Mouse (Mus musculus): ENCODE measurements around the gene Plekhm2.

The Plekhm2 gene

DNA sequence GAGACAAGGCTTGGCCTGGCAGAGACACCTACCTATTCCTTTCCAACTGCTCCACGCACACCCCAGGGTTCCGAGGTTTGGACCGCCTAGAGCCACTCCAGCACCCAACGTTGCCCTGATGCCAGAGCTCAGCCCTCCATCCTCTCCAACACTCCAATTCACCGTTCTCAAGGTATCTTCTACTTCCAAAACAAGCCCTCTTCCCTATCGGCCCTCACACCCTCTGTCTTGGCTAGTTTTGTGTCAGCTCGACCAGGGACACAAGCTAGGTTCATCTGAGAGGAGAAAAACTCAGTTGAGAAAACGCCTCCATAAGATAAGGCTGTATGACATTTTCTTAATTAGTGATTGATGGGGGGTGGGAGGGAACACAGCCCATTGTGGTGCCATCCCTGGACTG is at the start of gene Plekhm2:
TSS of gene Plekhm2 (minus strand) at position 101 of the 400 bp plus-strand sequence.
- DNase-seq (ENCODE audit: low spot score): no peak

DNA sequence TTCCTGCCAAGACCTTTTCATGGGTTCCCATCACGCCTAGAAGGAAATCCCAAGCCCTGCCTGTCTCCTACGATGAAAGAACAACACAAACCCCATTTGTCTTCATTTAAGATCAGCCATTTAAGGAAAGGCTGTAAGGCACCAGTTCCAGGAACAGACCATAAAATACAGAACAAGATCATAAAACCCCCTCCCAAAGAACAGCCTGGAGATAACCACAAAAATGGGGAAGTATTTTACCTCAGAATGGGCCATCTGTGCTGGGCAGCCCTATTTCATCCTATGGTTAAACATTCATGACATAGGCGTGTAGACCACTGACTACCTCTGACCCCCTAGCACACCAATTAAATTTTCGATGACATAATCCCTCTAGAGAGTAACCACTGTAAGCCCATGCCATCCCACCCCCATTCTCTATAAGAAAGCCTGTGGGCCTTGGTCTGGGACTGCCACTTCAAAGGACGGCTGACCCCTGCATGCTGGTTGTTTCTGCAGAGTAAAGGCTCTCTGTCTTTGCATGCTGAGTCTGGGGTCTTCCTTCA is 49.0 kb upstream of the Plekhm2 start:
- no peak for DNase-seq (ENCODE audit: low spot score)

DNA sequence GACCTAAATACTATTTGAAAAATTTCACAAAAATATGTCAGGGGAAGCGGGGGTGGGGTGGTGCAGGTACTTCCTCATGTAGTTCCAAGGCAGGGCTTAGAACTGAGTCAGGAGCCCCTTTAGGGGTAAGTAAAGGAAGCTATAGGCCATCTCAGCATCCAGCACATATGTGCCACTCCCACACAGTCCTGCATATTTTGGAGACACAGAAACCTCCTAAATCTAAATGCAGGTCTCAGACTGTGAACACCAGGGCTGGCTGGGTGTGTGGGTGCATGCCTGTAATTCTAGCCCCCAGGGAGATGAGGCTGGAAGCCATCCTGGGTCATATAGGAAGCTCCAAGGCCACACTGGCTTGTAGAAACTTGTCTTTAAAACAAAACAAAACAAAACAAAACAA is 46.6 kb upstream of the Plekhm2 start:
- no peak for DNase-seq (ENCODE audit: low spot score)

DNA sequence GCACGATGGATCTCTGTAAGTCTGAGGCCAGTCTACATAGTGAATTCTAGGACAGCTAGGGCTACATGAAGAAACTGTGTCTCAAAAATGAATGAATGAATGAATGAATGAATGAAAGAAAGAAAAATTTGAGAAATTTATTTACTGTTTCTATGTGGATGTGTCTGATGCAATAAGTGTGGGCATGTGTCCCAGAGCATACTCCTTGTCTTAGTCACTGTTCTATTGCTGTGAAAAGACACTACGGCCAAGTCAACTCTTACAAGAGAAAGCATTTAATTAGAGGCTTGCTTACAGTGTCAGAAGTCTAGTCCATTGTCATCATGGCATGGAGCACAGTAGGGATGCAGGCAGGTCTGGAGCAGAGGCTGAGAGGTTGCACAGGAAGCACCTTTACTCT is 44.3 kb upstream of the Plekhm2 start:
- no peak for DNase-seq (ENCODE audit: low spot score)

DNA sequence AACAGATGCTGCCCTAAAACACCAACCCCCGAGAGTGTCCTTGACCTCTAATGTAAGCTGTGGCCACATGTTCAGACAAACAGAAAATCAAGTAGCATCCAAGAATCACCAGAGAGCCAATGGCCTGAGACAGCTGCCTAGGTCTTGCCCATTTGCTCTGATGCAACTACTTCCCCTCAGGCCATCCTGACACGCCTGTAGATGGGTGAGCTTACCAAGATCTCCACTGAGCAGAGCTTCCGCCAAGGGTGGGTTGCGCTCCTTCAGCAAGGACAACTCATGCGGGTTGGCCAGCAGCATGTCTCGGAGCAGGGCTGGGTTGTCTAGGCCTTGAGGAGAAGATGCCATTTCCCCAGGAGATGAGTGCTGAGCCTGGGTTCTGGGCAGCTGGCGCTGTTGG is 43.3 kb upstream of the Plekhm2 start:
- no peak for DNase-seq (ENCODE audit: low spot score)

DNA sequence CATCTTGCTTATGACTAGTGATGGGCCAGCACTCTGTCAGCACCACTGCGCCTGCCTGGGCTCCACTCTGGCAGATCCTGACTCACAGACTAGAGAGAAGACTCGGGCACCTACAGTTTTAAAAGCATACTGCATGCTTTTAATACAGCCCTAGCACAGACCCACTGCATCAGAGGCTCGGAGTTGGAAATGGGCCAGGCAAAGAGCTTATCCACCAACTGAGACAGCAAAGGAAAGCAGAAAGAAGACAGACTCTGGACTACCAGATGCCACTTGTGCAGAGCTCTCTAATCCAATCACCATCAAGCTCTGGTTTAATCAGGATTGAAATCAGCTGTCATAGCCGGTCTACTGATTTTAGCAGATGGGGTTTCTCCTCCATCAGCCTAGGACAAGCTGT is 40.6 kb upstream of the Plekhm2 start:
- no peak for DNase-seq (ENCODE audit: low spot score)

DNA sequence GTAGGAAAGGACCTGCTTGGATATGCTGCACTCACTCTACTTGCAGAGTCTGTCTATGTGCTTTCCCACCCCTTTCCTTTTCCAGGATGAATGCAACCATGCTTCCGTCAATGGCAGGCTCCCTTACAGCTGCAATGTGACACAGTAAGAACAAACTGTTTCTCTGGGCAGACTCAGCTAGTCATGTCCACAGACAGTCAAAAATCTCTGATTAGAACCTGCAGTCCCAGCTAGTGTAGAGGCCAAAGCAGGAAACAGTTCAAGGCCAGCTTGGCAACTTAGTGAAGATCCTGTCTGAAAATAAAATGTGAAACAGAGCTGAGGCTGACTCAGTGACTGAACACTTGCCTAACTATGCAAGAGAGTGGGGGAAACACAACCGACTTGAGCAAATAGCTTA is 39.9 kb upstream of the Plekhm2 start:
- DNase-seq (ENCODE audit: low spot score): no peak

DNA sequence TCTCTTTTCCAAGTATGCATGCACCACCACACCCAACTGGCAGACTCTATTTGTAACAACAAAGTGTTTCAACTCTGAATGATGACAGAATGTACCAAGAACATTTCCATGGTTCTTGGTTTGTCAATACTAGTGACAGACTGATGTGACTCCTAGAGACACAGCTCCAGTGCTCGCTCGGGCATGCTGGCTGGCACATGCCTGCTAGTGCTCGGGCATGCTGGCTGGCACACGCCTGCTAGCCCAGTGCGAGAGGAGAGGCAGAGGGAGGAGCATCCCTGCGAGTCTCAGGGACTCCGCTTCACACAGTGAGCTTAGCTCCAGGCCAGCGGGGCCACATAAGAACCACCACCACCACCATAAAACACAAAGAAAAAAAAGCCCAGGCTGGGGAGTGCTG is 30.0 kb upstream of the Plekhm2 start:
- no peak for DNase-seq (ENCODE audit: low spot score)

DNA sequence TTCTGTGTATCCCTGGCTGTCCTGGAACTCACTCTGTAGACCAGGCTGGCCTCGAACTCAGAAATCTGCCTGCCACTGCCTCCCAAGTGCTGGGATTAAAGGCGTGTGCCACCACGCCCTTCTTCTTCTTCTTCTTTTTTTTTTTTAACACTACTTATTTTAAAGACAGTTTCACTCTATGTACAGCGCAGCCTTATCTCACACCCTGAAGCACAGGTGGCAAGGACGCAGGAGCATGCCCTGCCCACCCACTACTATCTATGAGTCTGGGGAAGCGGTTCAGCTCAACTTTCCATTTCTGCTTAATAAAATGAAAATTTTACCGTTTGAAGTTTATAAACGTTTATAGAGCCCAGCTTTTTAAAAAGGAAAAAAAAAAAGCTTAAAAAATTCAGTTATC is 23.8 kb upstream of the Plekhm2 start:
- DNase-seq (ENCODE audit: low spot score): no peak

DNA sequence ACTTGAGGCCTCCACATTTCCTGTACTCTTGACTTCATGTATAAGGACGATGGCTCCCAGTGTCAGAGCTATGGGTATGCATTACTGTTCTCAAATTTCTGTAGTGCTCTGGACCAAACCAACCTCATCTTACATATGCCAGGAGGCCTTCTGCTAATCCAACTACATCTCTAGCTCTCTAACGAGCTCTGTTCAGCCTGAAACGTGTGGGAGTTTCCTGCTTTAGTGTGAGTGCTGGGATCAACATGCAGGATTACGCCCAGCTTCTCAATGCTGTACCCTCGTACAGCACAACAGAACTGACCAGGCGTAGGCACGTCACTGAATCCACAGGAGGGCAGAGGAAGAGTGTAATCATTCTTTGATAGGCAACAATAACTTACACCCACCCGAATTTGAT is 21.8 kb upstream of the Plekhm2 start:
- no peak for DNase-seq (ENCODE audit: low spot score)

DNA sequence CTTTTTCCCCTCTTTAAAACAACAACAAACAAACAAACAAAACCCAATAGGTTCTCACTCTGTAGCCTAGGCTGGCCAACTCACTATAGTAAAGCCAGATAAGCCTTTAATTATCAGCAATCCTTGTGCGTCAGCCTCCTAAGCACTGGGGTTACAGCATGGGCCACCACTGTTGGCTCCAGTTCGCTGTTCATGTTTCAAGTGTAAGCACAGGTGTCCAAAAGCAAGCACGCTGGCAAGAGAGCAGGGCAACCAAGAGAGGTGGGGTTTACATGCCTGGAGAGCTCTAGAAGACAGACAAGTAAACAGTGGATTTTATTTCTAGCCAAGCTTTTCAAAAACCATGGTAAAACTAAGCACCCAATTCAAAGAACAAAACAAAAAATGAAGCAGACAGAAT is 21.4 kb upstream of the Plekhm2 start:
- DNase-seq (ENCODE audit: low spot score): no peak

DNA sequence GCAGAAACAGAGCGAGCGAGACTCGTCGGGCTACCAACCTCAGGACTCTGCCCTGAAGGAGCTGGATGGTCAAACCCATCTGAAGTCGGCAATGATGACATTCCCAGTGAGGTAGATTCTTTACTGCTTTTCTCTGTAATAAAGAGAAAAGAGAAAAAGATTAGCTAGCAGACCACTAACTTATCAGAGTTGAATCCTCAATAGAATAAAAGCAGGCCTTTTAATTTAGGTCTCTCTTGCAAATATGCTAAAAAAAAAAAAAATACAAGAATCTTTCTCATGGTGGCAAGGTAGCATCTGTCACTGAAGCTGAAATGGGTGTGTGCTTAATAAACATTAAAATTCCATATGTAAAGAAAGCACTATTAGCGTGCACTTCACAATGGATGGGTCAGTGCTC is 20.8 kb upstream of the Plekhm2 start, which contains the start of gene Rsc1a1:
TSS of gene Rsc1a1 (minus strand) at position 101 of the 400 bp plus-strand sequence.
- DNase-seq (ENCODE audit: low spot score): no peak

DNA sequence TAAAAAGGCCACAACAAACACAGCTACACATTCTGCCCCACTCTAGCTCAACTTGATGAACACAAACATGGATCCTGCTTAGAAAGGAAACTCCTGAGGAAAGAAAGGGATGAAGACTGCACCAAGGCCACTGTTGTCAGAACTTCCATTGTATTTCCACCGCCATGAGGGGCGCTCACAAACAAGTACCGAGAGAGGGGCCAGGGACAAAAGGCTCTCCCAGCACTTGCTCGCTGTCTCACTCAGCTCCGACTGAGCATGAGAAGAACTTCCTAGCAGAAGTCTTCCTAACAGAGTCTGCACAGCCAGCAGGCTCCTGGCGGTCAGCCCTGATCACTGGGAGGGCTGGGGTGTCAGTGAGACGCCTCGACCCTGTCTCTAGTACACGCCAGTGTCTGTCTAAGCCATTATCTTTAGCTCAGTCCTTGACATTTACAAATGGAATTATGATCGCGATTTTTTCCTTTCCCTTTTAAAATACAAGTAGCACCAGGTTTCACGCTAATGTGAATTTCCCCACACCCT is 18.1 kb upstream of the Plekhm2 start:
- no peak for DNase-seq (ENCODE audit: low spot score)

DNA sequence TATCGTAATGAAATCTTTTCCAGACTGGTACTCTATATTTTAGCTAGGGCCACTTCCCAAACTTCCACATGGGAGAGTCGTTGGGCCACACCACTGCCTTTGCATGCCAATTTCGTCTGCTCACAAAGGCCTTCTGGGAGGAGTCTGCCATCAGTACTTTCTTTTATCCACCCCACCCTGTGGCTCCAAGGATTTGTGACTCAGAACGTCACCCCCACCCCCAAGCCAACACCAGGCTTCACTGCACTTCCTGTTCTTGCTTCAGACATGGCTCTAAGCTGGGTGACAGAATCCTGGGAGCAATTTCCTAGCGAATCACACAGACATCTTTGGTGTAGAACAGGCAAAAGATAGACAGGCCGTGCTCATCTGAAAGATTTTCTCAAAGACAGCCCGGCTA is 17.1 kb upstream of the Plekhm2 start:
- DNase-seq (ENCODE audit: low spot score): no peak

DNA sequence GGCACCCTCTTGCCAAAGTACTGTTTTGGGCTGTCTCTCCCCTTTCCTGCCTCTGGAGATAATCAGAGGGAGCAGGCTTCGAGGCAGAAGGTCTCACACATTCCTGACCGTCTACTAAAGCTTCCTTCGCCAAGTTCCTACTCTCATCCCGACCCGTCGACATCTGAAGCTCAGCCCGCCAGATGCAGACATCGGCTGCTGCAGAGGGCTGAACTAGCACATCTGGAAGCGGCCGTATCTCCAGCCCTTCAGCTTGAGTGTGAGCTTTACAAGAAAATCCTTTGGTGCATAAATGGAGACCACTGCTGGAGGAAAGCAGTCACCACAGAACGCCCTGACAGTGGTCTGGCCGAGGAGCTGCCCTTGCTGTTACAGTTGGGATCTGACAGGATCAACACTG is 16.2 kb upstream of the Plekhm2 start:
- no peak for DNase-seq (ENCODE audit: low spot score)

DNA sequence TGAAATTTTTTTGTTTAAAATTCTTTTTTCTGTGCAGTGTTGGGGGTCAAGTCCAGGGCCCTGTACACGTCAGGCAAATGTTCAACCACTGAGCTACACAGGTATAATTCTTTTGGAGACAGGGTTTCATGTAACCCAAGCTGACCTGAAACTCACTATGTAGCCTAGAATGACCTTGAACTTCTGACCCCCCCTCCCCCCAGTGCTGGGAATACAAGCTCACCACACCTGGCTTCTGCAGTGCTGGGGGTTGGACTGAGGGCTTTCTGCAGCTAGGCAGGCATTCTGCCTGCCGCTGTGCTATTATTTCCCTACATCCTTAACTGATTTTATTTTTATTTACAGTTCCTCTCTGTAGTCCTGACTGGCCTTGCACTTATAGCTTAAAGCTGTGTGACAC is 14.3 kb upstream of the Plekhm2 start:
- DNase-seq (ENCODE audit: low spot score): no peak

DNA sequence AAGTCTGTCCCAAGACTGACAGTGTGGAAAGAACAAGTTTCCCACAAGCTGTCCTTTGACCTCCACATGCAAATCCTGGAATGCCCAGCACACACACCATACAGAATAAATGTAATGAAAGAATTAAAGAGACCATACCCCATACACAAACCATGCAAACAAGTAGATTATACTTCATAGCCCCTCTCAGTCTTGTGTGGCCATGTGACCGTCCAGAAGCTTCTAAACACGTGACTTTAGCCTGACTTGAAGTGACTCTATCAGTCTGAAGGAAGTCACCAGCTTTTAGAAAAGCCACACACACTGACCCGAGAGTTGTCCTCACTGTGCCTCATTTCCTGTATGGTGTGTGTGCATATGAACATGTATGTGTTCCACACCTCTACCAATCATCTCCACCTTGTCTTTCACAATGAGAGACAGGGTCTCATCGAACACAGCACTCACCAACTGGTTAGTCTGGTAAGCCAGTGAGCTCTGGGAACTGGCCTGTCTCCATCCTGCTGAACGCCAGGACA is 11.8 kb upstream of the Plekhm2 start:
- DNase-seq (ENCODE audit: low spot score): no peak

DNA sequence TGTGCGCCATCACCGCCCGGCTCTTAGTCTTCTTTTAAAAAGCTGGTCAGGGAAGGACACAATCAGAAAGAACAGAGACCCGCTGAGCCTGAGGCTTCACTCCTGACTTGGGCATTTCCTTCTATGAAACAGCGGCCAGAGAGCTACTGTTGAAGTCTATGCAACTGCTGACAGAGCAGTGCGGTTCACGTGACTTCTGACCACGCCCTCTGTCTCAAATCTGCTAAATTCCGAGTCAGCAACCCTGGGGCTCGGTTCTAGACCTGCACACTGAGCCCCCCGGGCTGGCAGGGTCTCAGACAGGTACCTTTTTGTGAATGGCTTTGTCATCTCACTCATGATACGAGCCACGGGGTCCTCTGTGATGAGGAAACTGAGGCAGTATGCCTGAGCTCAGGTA is 7.6 kb upstream of the Plekhm2 start:
- DNase-seq (ENCODE audit: low spot score): no peak

DNA sequence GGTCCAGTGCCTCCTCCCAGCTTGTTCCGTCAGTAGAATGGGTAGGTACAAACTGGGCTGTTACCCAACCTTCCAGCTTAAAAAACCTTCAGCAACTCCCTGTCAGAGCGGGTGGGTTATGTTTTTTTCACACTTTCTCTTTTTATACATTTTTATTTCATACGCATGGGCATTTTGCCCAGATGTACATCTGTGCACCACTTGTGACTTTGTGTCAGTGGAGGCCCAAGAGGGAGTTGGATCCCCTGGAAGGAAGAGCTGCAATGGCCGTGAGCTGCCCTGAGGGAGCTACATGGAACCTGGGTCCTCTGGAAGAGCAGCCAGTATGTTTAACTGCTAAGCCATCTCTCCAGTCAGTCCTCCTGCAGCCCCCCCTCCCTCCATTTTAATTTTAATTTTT is 6.7 kb upstream of the Plekhm2 start:
- no peak for DNase-seq (ENCODE audit: low spot score)

DNA sequence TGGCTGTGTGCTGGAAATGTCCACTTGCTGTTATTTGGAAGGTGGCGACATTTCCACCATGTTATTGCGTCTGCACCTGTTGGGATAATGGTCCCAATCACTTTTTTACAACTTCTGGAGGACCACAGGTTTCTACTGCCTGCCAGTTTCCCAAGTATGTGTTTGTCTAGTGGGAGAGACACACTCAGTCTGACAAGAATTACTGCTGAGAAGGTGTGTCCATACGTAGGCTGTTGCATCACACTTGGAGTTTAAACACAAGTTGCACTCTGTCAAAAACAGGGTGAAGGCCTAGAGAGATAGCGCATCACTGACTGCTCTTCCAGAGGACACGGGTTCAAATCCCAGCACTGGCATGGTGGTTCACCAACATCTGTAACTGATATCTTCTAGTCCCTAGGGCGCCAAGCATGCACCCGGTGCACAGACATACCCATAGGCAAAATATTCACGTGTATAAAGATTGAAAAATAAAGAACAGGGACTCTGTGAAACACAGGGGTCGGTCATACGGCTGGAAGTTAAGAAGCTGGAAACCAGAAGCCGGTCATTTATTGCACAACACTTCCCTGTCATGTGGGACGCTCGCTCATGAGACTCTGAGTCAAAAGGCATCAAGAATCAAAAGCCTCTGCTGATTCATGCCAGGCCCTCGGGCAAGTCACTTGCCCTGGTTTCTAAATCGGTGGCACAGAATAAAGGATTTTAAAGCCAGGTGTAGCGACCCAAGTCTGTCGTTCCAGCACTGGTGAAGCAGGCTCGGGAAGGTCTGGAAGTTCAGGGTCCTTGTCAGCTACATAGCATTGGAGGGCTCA is 5.4 kb upstream of the Plekhm2 start:
- DNase-seq (ENCODE audit: low spot score): no peak

DNA sequence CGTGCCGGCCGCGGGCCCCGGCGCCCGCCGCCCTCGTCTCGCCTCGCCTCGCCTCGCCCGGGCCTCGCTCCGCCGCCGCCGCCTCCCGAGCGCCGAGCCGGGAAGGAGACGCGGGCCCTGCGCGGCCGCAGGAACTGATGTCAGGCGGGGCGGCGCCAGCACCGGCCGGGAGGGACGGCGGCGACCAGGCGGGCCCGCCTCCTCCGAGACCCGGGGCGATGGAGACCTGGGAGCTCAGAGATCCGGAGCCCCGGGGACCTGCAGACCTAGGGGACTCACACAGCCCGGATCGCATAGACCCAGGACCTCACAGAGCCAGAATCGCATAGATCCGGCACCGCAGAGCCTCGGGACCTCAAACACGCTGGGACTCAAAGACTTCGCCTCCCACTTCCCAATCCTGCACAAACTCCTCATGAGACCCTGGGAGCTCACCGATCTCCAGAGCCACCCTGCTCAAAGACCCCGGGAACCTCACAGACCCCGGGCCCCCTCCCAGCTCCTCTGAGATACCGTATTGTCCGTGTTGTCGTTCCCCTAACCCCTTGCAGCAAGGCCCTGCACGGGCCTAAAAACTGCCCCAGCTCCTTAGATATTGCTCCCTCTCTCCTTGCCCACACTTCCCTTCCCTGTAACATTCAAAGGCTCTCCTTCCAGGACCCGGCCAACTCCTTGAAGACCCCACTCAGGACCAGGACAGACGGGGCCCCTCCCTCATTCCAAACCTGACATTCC is 521 bp downstream of the Plekhm2 start:
- DNase-seq (ENCODE audit: low spot score): no peak

DNA sequence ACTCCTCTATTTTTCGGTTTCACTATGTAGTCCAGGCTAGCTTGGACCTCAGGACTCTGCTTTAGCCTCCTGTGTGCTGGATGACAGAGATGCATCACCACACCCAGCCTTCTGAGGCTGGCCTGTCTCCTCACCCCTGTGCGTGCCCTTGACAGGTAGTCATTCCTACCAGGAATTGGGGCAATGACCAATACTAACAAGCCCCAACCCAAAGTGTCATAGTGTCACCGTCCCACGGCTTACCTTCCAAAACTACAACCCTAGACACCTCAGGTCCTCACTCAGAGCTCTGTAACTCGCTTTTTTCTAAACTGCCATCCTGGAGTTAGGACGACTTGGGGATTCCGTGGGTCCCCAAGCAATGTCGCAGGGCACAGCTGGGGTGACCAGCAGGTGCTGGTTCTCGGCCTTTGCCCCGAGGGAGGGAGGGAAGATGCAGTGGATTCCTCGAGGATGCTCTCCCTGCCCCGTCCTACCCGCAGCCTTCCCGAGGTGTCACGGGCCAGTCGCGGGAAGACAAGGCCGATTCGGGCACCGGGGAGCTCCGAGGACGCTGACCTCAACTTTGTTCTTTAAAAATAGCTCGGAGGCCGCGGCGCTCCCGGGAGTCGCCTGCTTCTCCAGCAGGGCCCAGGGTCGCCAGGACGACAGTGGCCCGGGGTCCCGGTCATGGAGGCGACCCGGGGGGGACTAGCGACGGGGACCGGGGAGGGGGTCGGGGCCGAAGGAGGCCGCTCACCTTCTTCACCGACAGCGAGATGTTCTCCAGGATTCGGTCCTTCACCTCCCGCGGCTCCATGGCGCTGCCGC is 1.4 kb downstream of the Plekhm2 start:
- no peak for DNase-seq (ENCODE audit: low spot score)

Measured in urinary bladder, postnatal 10 days (tissue).